Mouse (Mus musculus): ENCODE data around the gene Gucy1b2.
A peak's percentile ranks its signal among the peaks of the same experiment; 100 is the strongest.

The Gucy1b2 gene

GRCm38 (mm10) chr14:62456239-62456747, at the start of gene Gucy1b2:
TSS of gene Gucy1b2 (minus strand) at chr14:62456289.
- DNase-seq: no peak

- DNase-seq: no peak
Measured at GRCm38 (mm10) chr14:62497391-62497790, 41.3 kb upstream of the Gucy1b2 start.

- DNase-seq: no peak
Measured at GRCm38 (mm10) chr14:62496501-62496900, 40.4 kb upstream of the Gucy1b2 start.

- no peak for DNase-seq
Measured at GRCm38 (mm10) chr14:62493456-62493855, 37.4 kb upstream of the Gucy1b2 start.

- DNase-seq: peak; percentile 81 to 86
Measured at GRCm38 (mm10) chr14:62492196-62492850, 36.2 kb upstream of the Gucy1b2 start.

- DNase-seq: peak; percentile 39 to 50
Measured at GRCm38 (mm10) chr14:62488270-62488669, 32.2 kb upstream of the Gucy1b2 start.

GRCm38 (mm10) chr14:62481381-62481780, 25.3 kb upstream of the Gucy1b2 start:
- DNase-seq: no peak

- no peak for DNase-seq
Measured at GRCm38 (mm10) chr14:62479395-62479794, 23.3 kb upstream of the Gucy1b2 start.

- DNase-seq: no peak
Measured at GRCm38 (mm10) chr14:62474481-62474880, 18.4 kb upstream of the Gucy1b2 start.

- DNase-seq: no peak
Measured at GRCm38 (mm10) chr14:62472061-62472460, 16.0 kb upstream of the Gucy1b2 start.

GRCm38 (mm10) chr14:62468753-62469125, 12.7 kb upstream of the Gucy1b2 start:
- no peak for DNase-seq

GRCm38 (mm10) chr14:62468119-62468752, 12.1 kb upstream of the Gucy1b2 start:
- DNase-seq: no peak

- peak; percentile 47 for DNase-seq
Measured at GRCm38 (mm10) chr14:62464966-62465365, 8.9 kb upstream of the Gucy1b2 start.

GRCm38 (mm10) chr14:62459541-62459940, 3.5 kb upstream of the Gucy1b2 start:
- DNase-seq: no peak

GRCm38 (mm10) chr14:62457420-62458181, 1.5 kb upstream of the Gucy1b2 start:
- DNase-seq: peak; percentile 85 to 88

- no peak for DNase-seq
Measured at GRCm38 (mm10) chr14:62455570-62455879, 564 bp downstream of the Gucy1b2 start.

GRCm38 (mm10) chr14:62454760-62455569, 1.1 kb downstream of the Gucy1b2 start:
- no peak for DNase-seq

GRCm38 (mm10) chr14:62454136-62454535, 2.0 kb downstream of the Gucy1b2 start:
- DNase-seq: no peak

GRCm38 (mm10) chr14:62453276-62453675, 2.8 kb downstream of the Gucy1b2 start:
- DNase-seq: no peak

GRCm38 (mm10) chr14:62450706-62451105, 5.4 kb downstream of the Gucy1b2 start:
- DNase-seq: peak in 1 of 2 experiments; percentile 12

- DNase-seq: no peak
Measured at GRCm38 (mm10) chr14:62447214-62447548, 8.9 kb downstream of the Gucy1b2 start.

- DNase-seq: no peak
Measured at GRCm38 (mm10) chr14:62446385-62447213, 9.5 kb downstream of the Gucy1b2 start.
